Mouse (Mus musculus): Measurements from ENCODE around the gene I830077J02Rik.

DNA sequence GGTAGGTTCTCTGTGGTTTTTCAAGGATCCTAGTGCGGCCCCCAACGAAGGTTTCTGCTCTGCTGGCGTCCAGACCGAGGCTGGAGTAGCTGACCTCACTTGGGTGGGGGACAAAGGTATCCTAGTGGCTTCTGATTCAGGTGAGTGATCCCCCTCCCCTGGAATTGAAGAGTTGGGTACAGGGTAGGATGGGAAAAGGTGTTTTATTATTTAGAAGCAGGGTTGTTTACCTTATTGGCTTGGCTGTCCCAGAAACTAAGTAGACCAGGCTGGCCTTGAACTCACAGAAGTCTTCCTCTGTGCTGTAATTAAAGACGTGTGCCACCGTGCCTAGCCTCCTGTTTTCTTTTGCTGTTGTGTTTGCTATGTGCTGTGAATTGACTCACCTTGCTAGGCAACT is 27.5 kb upstream of the I830077J02Rik start, which contains the start of gene Atp5f1:
- TF ChIP-seq POLR2A (IDR thresholded peaks at IDR 0.05; ENCODE audit: low read depth, low read length): no peak
- TF ChIP-seq CTCF (conservative IDR thresholded peaks at IDR 0.05; ENCODE audit: insufficient read depth, insufficient read length, low read depth, low read length): no peak

All from kidney, adult 2 months (tissue).